Mouse (Mus musculus) brown adipose tissue, adult 24 weeks (tissue): ENCODE results near the gene Sypl. TPM values are rescaled to one million over a fixed set of nuclear protein-coding genes. Genes with fewer than 3 reads are reported as not detected.

Experiments
- H3K27ac ChIP-seq: fragments of 200-500 bp; replicated peaks from 2 replicates; pipeline ENCODE4 v1.5.1; 2012; ENCODE audit warnings: low read depth, mild to moderate bottlenecking, low read length
- H3K4me1 ChIP-seq: fragments of 200-500 bp; 2 replicates; pipeline ENCODE4 v1.6.1; 2012; ENCODE audit warnings: low read length, mixed read lengths; ENCODE audit not compliant: control insufficient read depth, insufficient read depth, insufficient read length
- H3K4me3 ChIP-seq: fragments of 200-500 bp; 2 replicates; pipeline ENCODE4 v1.5.1; 2012; ENCODE audit warnings: low read depth, mild to moderate bottlenecking, low read length, moderate library complexity; ENCODE audit not compliant: insufficient read depth
- polyA plus RNA-seq: library from polyadenylated mRNA; stranded (reverse); fragments of >200 nt; gene quantifications from 2 replicates; pipeline ENCODE4 v1.2.4, GENCODE M21; 2012; ENCODE audit not compliant: missing spikeins, insufficient read depth, insufficient read length

The Sypl gene
- polyA plus RNA-seq, 1 experiment = 76.0 TPM

DNA sequence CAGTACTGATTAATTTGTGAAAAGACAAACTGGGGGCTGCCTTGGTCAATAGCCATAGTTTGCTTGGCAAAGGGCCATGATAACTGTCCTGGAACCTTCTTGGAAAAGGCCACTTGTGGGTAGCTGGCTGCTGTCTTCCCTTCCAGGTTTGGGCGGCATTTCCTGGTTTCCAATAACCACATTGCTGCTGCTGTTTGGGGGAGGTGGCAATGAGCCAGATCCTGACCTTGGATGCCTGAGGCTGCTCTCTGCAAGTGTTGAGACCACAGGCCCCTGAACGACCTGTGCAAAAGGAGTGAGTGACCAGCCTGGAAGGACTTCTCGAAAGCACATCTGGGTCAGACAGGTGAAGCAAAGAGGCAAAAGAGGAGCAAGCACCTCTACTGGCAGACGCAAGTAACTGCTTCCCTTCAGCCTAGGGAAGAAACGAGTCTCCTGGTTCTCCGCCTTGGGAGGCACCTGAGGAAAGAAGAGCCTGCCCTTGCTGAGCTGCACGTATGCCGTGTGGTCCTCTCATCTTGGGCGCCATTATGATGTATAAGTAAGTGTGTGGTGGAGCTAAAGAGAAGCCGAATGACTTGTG, 74.5 kb downstream of the Sypl start:
- Histone ChIP-seq H3K4me3 (no peak overlapping the region), H3K27ac (no peak overlapping the region), H3K4me1 (peaks cover 8% of the 10 kb centered on the region)

DNA sequence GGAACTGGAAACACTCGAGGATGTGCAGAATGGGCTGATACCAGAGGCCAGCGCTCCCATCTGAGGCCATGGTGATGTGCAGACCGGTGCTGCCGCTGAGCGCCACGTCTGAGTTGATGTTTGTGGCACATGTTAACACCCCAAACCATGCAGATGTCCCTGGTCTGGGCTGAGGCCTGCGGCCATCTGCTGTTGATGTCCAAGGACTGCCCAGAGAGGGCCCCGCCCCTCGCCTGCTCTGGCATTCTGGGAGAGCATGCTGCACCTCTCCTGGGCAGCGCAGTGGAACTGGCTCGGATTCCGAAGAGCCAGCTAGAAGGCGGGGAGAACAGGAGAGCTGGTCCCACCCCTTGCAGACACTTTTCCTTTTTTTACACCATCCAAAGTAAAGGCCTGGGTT, 75.0 kb downstream of the Sypl start:
- no peak overlapping the region for H3K4me3 ChIP-seq
- no peak overlapping the region for H3K27ac ChIP-seq
- peaks cover 12% of the 10 kb centered on the region for H3K4me1 ChIP-seq

Other genes with a start within 250 kb of the Sypl start
- gene Nampt, start 134.3 kb upstream of the Sypl start, polyA plus RNA-seq = 237 and 255 TPM in 2 replicates
- not detected in 2 replicates for gene Cdhr3, start 139.0 kb downstream of the Sypl start, polyA plus RNA-seq
- 17.2 and 22.9 TPM in 2 replicates for gene Atxn7l1, start 193.8 kb downstream of the Sypl start, polyA plus RNA-seq